Mouse (Mus musculus) cortical plate, adult 2 months (tissue): ENCODE data around the gene Sh3bp5.

Experiments used
- CTCF ChIP-seq: fragments of 200-500 bp; IDR thresholded peaks from 2 replicates; pipeline ENCODE4 v1.5.1; 2011; ENCODE audit warnings: mild to moderate bottlenecking, control low read depth, low read length; ENCODE audit not compliant: insufficient read depth; ENCODE audit errors: extremely low read depth
- POLR2A ChIP-seq: fragments of 200-500 bp; IDR thresholded peaks from 2 replicates; pipeline ENCODE4 v1.6.1; 2011; ENCODE audit warnings: mild to moderate bottlenecking, low read length, control low read depth; ENCODE audit not compliant: insufficient read depth; ENCODE audit errors: extremely low read depth

DNA sequence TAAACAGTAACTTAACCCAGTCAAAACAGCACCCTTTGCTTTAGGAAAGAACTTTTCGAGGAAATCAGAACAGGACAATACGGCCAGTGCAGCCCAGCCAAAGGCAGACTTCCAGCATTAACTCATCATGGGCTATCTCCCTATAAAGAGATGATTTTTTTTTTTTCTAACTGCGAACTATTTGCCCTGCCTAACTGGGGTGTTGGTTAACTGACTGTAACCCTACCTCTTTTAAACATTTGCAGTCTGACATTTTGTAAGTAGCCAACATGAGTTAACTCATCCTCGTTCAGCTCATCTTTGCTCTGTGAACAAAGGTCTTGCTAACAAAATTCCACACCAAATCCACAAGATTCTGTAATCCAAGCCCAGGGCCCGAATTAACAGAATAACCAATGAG lies 1.5 kb downstream of the Sh3bp5 start:
- TF ChIP-seq POLR2A (no peak), CTCF (no peak)
